Mouse (Mus musculus) intestine, embryonic 14.5 days (tissue): ENCODE results near the gene Mgea5. TPM values are rescaled to one million over a fixed set of nuclear protein-coding genes. Genes with fewer than 3 reads are reported as not detected.
A peak's percentile ranks its signal among the peaks of the same experiment; 100 is the strongest.

Experiments
- ATAC-seq: fragments of 200-750 bp; cut with Nextera tagmentation; replicated peaks from 2 replicates; pipeline ENCODE4 v1.8.0; 2017; ENCODE audit warnings: low read depth, moderate number of reproducible peaks, moderate TSS enrichment, moderate library complexity; ENCODE audit not compliant: low FRiP score, low TSS enrichment
- DNase-seq: peaks from one replicate; pipeline ENCODE4 v3.0.0-alpha.2; 2018; ENCODE audit warnings: low spot score
- H3K27ac ChIP-seq: fragments of 300-500 bp; sonication (generic); 2 replicates; pipeline ENCODE4 v1.5.1; 2014; ENCODE audit warnings: low read depth, mild to moderate bottlenecking, control low read depth
- H3K27me3 ChIP-seq: fragments of 300-500 bp; sonication (generic); replicated peaks from 2 replicates; pipeline ENCODE4 v1.6.1; 2014; ENCODE audit warnings: low read length, control low read depth; ENCODE audit not compliant: control insufficient read depth, insufficient read depth
- H3K36me3 ChIP-seq: fragments of 300-500 bp; sonication (generic); 2 replicates; pipeline ENCODE4 v1.6.1; 2014; ENCODE audit warnings: low read length, control low read depth; ENCODE audit not compliant: control insufficient read depth, insufficient read depth
- H3K4me1 ChIP-seq: fragments of 300-500 bp; sonication (generic); replicated peaks from 2 replicates; pipeline ENCODE4 v1.6.1; 2014; ENCODE audit warnings: low read length, control low read depth, mixed read lengths; ENCODE audit not compliant: control insufficient read depth, insufficient read depth
- H3K4me2 ChIP-seq: fragments of 300-500 bp; sonication (generic); 2 replicates; pipeline ENCODE4 v1.6.1; 2014; ENCODE audit warnings: low read length
- H3K4me3 ChIP-seq: fragments of 300-500 bp; sonication (generic); 2 replicates; pipeline ENCODE4 v1.5.1; 2014; ENCODE audit warnings: low read depth, low read length, control low read depth, mixed read lengths
- H3K9ac ChIP-seq: fragments of 300-500 bp; sonication (generic); 2 replicates; pipeline ENCODE4 v1.6.1; 2014; ENCODE audit warnings: mild to moderate bottlenecking, low read length
- H3K9me3 ChIP-seq: fragments of 300-500 bp; sonication (generic); 2 replicates; pipeline ENCODE4 v1.6.1; 2016; ENCODE audit warnings: low read length, control low read depth; ENCODE audit not compliant: control insufficient read depth
- WGBS: fragments of 180-500 bp; shearing (Covaris S2); extraction: QIAGEN DNeasy Blood & Tissue Kit; methylation state at CpG from one replicate; pipeline ENCODE4 v1.1.7; 2014; 5-methylcytosine and 5-hydroxymethylcytosine counted together
- polyA plus RNA-seq: library from polyadenylated mRNA; unstranded; fragments of >200 nt; fragmentation: Nextera tagmentation; extraction: Ambion mirVana; gene quantifications from 2 replicates; pipeline ENCODE4 v1.2.1, GENCODE M21; 2014

Mgea5 gene
- polyA plus RNA-seq, 1 experiment from 2014 or later = 55.0 TPM

GRCm38 (mm10) chr19:45742984-45743575 is 40.6 kb downstream of the Mgea5 start:
- H3K4me1 ChIP-seq = 0 out of 2 replicates have a peak, but pooled peaks cover 3% of the 10 kb centered on the region
- peaks cover 86% of the 10 kb centered on the region for H3K27me3 ChIP-seq
- ATAC-seq = no peak
- H3K36me3 ChIP-seq = no peaks in the 10 kb centered on the region
- WGBS = 2% methylated on average over 18 of the region's 44 CpGs
- no peak overlapping the region for H3K9ac ChIP-seq
- H3K27ac ChIP-seq = no peak overlapping the region
- no peaks in the 10 kb centered on the region for H3K9me3 ChIP-seq
- peak overlapping the region; percentile 78 for H3K4me2 ChIP-seq
- DNase-seq = peak; percentile 65
- peak overlapping the region; percentile 40 for H3K4me3 ChIP-seq

DNA sequence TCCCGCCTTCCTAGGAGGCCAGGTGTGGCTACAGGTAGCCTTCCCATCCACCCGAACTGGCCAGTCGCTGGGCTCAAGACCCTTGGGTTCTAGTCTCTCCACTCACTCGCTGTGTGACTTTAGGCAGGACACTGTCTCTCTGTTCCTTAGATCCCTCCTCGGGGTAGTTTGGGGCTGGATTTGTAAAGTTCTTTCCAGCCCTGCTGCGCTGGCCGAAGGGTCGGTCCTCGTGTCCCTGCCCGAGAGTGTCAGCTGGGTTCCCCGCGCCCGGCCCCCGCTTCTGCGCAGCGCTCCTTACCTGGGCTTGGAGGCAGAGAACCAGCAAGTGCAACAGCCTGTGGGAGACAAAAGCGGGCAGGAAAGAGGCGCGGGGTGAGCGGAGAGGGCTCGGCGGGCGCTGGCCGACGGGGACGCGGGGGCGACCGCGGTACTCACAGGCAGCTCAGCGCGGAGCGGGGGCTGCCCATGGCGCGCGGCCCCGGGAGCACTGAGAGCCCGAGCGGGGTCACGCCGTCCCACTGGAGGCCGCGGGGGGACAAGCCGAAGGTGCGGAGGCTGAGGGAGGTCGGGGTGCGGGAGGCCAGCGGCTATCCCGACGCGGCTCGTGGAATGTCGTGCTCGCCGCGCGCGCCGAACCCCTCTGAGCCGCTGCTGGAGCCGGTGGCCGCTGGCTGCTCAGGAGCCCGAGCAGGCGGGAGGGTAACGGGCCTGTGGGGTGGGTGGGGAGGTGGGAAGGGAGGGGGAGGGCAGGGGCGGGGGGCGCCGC is 41.2 kb downstream of the Mgea5 start, which contains the start of gene Fgf8:
Fgf8 (minus strand) TSS at position 698 of the 766 bp plus-strand sequence.
- H3K9ac ChIP-seq = 0 out of 2 replicates have a peak within 1 kb of the TSS, but pooled peaks have one; percentile 13

GRCm38 (mm10) chr19:45741431-45742217 is 42.0 kb downstream of the Mgea5 start:
- Histone ChIP-seq H3K36me3 (no peaks in the 10 kb centered on the region), H3K4me3 (0 out of 2 replicates have a peak overlapping the region, but pooled peaks have one; percentile 40), H3K4me2 (no peak overlapping the region), H3K9me3 (no peaks in the 10 kb centered on the region), H3K27ac (no peak overlapping the region), H3K4me1 (peaks cover 8% of the 10 kb centered on the region), H3K27me3 (peaks cover 99% of the 10 kb centered on the region), H3K9ac (no peak overlapping the region)
- ATAC-seq = no peak
- 2% methylated on average over 45 of the region's 45 CpGs for WGBS
- peak; percentile 67 for DNase-seq

More for the DNA sequence above, 41.2 kb downstream of the Mgea5 start, which contains the start of gene Fgf8:
- peaks cover 93% of the 10 kb centered on the region for H3K27me3 ChIP-seq
- H3K4me2 ChIP-seq = peak within 1 kb of the TSS; percentile 78
- no peaks in the 10 kb centered on the region for H3K9me3 ChIP-seq
- WGBS = under 1% methylated on average over 60 of the region's 68 CpGs
- H3K27ac ChIP-seq = no peak within 1 kb of the TSS
- ATAC-seq (no peak), DNase-seq (peak; percentile 73)
- H3K36me3 ChIP-seq = no peaks in the 10 kb centered on the region
- peaks cover 3% of the 10 kb centered on the region; the same call in 1 of the 2 replicates for H3K4me1 ChIP-seq
- peak within 1 kb of the TSS; percentile 40 for H3K4me3 ChIP-seq

GRCm38 (mm10) chr19:45740817-45741216 is 42.8 kb downstream of the Mgea5 start:
- Histone ChIP-seq H3K4me3 (no peak overlapping the region), H3K4me2 (no peak overlapping the region)
- 9% methylated on average over 7 of the region's 7 CpGs for WGBS

DNA sequence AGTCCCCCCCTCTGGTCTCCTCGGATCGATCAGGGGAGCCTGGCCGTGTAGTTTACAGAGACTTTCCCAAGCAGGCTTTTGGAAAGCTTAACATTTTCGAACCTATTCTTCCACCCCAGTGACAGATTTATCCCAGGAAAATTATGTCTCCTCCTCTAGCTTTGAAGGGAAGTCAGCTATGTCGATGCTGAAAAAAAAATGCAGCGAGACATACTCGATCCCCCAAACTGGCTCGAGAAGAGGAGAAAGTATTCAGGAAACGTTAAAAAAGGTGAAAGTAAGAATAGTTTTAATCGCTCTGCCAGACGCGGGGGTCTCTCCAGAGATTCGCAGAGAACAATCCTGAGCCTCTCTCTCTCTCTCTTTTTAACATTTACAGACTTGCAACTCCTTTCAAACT is 43.4 kb downstream of the Mgea5 start:
- Histone ChIP-seq H3K4me2 (no peak overlapping the region), H3K4me3 (no peak overlapping the region), H3K27me3 (peaks cover 91% of the 10 kb centered on the region), H3K4me1 (peaks cover 8% of the 10 kb centered on the region), H3K9me3 (no peaks in the 10 kb centered on the region), H3K9ac (no peak overlapping the region), H3K36me3 (no peaks in the 10 kb centered on the region), H3K27ac (no peak overlapping the region)
- ATAC-seq = no peak
- DNase-seq = no peak
- 6% methylated on average over 13 of the region's 13 CpGs for WGBS

More at GRCm38 (mm10) chr19:45740817-45741216, 42.8 kb downstream of the Mgea5 start:
- peaks cover 92% of the 10 kb centered on the region for H3K27me3 ChIP-seq
- no peak overlapping the region for H3K27ac ChIP-seq
- no peaks in the 10 kb centered on the region for H3K9me3 ChIP-seq
- peaks cover 8% of the 10 kb centered on the region for H3K4me1 ChIP-seq
- DNase-seq (peak; percentile 61), ATAC-seq (no peak)
- no peak overlapping the region for H3K9ac ChIP-seq
- no peaks in the 10 kb centered on the region for H3K36me3 ChIP-seq

DNA sequence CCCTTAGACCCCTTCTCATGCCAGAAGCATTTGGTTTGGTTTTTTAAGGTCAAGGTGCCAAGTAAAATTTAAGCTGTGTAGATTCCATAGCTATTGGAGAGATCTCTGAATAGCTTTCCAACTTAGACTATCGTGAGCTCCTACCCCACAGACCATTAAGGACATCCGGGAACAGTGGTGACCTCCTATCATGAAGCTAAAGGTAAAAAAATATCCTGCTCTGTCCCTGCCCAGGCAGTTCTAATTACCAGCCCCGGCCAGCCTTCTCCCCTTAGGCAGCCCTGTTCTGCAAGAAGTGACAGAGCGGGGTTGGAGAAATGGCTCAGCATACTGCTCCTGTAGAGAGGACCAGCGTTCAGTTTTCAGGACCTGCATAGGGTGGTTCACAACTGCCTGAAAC is 45.1 kb downstream of the Mgea5 start:
- Histone ChIP-seq H3K4me3 (no peak overlapping the region), H3K9ac (no peak overlapping the region), H3K27ac (no peak overlapping the region), H3K27me3 (peaks cover 85% of the 10 kb centered on the region), H3K4me2 (no peak overlapping the region), H3K4me1 (peaks cover 8% of the 10 kb centered on the region), H3K9me3 (no peaks in the 10 kb centered on the region), H3K36me3 (no peaks in the 10 kb centered on the region)
- no peak for DNase-seq
- ATAC-seq = no peak
- 72% methylated on average over 5 of the region's 5 CpGs for WGBS

- WGBS = 83% methylated on average over 10 of the region's 10 CpGs
- no peaks in the 10 kb centered on the region for H3K9me3 ChIP-seq
- DNase-seq = no peak
Observed at GRCm38 (mm10) chr19:45737846-45738484, 45.7 kb downstream of the Mgea5 start.

More at GRCm38 (mm10) chr19:45737846-45738484, 45.7 kb downstream of the Mgea5 start:
- ATAC-seq = no peak
- H3K4me2 ChIP-seq = no peak overlapping the region
- H3K27me3 ChIP-seq = peaks cover 85% of the 10 kb centered on the region
- H3K27ac ChIP-seq = no peak overlapping the region
- H3K9ac ChIP-seq = no peak overlapping the region
- no peak overlapping the region for H3K4me3 ChIP-seq
- H3K36me3 ChIP-seq = no peaks in the 10 kb centered on the region
- H3K4me1 ChIP-seq = peaks cover 5% of the 10 kb centered on the region
